Mouse (Mus musculus): ENCODE measurements around the gene Arl13a.
A peak's percentile ranks its signal among the peaks of the same experiment; 100 is the strongest.
"Not testable (repeated sequence)": the region's sequence is repeated elsewhere in the genome, so short reads cannot be mapped to it uniquely, and the experiment has no call there.

The Arl13a gene

GRCm38 (mm10) chrX:134187201-134187600 is at the start of gene Arl13a:
TSS of gene Arl13a (plus strand) at chrX:134187501.
- DNase-seq (ENCODE audit: low spot score in 2 of 2) = not testable (repeated sequence)

- DNase-seq (ENCODE audit: low spot score in 2 of 2) = no peak
Observed at GRCm38 (mm10) chrX:134140024-134140423, 47.3 kb upstream of the Arl13a start.

- no peak for DNase-seq (ENCODE audit: low spot score in 2 of 2)
Observed at GRCm38 (mm10) chrX:134141551-134141950, 45.8 kb upstream of the Arl13a start.

- no peak for DNase-seq (ENCODE audit: low spot score in 2 of 2)
Observed at GRCm38 (mm10) chrX:134141986-134142385, 45.3 kb upstream of the Arl13a start.

GRCm38 (mm10) chrX:134158151-134158550 is 29.1 kb upstream of the Arl13a start:
- DNase-seq (ENCODE audit: low spot score in 2 of 2) = no peak

GRCm38 (mm10) chrX:134160442-134160841 is 26.9 kb upstream of the Arl13a start:
- DNase-seq (ENCODE audit: low spot score in 2 of 2) = no peak

- DNase-seq (ENCODE audit: low spot score in 2 of 2) = no peak
Observed at GRCm38 (mm10) chrX:134162043-134162720, 25.1 kb upstream of the Arl13a start, which contains the start of gene Xkrx. TSS of gene Xkrx (minus strand) at chrX:134162076.

- DNase-seq (ENCODE audit: low spot score in 2 of 2) = no peak
Observed at GRCm38 (mm10) chrX:134162826-134163225, 24.5 kb upstream of the Arl13a start.

- DNase-seq (ENCODE audit: low spot score in 2 of 2) = peak; percentile 0 to 3
Observed at GRCm38 (mm10) chrX:134163484-134163883, 23.8 kb upstream of the Arl13a start.

- DNase-seq (ENCODE audit: low spot score in 2 of 2) = no peak
Observed at GRCm38 (mm10) chrX:134170584-134170983, 16.7 kb upstream of the Arl13a start.

- no peak for DNase-seq (ENCODE audit: low spot score in 2 of 2)
Observed at GRCm38 (mm10) chrX:134174699-134175098, 12.6 kb upstream of the Arl13a start.

- no peak for DNase-seq (ENCODE audit: low spot score in 2 of 2)
Observed at GRCm38 (mm10) chrX:134208491-134208890, 21.2 kb downstream of the Arl13a start.

- DNase-seq (ENCODE audit: low spot score in 2 of 2) = no peak
Observed at GRCm38 (mm10) chrX:134211151-134211642, 23.9 kb downstream of the Arl13a start.

- DNase-seq (ENCODE audit: low spot score in 2 of 2) = no peak
Observed at GRCm38 (mm10) chrX:134218161-134218560, 30.9 kb downstream of the Arl13a start.

GRCm38 (mm10) chrX:134220618-134221017 is 33.3 kb downstream of the Arl13a start:
- DNase-seq (ENCODE audit: low spot score in 2 of 2) = no peak

- DNase-seq (ENCODE audit: low spot score in 2 of 2) = no peak
Observed at GRCm38 (mm10) chrX:134221856-134222255, 34.6 kb downstream of the Arl13a start, which contains the start of gene Nox1. TSS of gene Nox1 (minus strand) at chrX:134221956.

- no peak for DNase-seq (ENCODE audit: low spot score in 2 of 2)
Observed at GRCm38 (mm10) chrX:134233048-134233447, 45.7 kb downstream of the Arl13a start.

GRCm38 (mm10) chrX:134238266-134238665 is 51.0 kb downstream of the Arl13a start:
- DNase-seq (ENCODE audit: low spot score in 2 of 2) = no peak

GRCm38 (mm10) chrX:134245946-134246345 is 58.6 kb downstream of the Arl13a start:
- DNase-seq (ENCODE audit: low spot score in 2 of 2) = no peak

- peak in 1 of 2 experiments; percentile 1 for DNase-seq (ENCODE audit: low spot score in 2 of 2)
Observed at GRCm38 (mm10) chrX:134248202-134248601, 60.9 kb downstream of the Arl13a start.
